Mouse (Mus musculus) liver, embryonic 12.5 days (tissue): Measurements from ENCODE around the gene Ift43. TPM values are rescaled to one million over a fixed set of nuclear protein-coding genes. Genes with fewer than 3 reads are reported as not detected.

Experiments
- ATAC-seq: fragments of 200-750 bp; cut with Nextera tagmentation; 2 replicates; pipeline ENCODE4 v1.8.0; 2017; ENCODE audit warnings: moderate number of reproducible peaks, mild to moderate bottlenecking, moderate library complexity
- H3K27ac ChIP-seq: fragments of 300-500 bp; sonication (generic); 2 replicates; pipeline ENCODE4 v1.5.1; 2016; ENCODE audit warnings: mild to moderate bottlenecking
- H3K27me3 ChIP-seq: fragments of 300-500 bp; sonication (generic); replicated peaks from 2 replicates; pipeline ENCODE4 v1.6.1; 2016; ENCODE audit warnings: mild to moderate bottlenecking, moderate library complexity
- H3K36me3 ChIP-seq: fragments of 300-500 bp; sonication (generic); 2 replicates; pipeline ENCODE4 v1.6.1; 2016; ENCODE audit warnings: mild to moderate bottlenecking, moderate library complexity
- H3K4me1 ChIP-seq: fragments of 300-500 bp; sonication (generic); 2 replicates; pipeline ENCODE4 v1.6.1; 2016
- H3K4me2 ChIP-seq: fragments of 300-500 bp; sonication (generic); 2 replicates; pipeline ENCODE4 v1.6.1; 2016; ENCODE audit warnings: mild to moderate bottlenecking, moderate library complexity
- H3K4me3 ChIP-seq: fragments of 300-500 bp; sonication (generic); 2 replicates; pipeline ENCODE4 v1.5.1; 2016; ENCODE audit warnings: mild to moderate bottlenecking, moderate library complexity
- H3K9ac ChIP-seq: fragments of 300-500 bp; sonication (generic); 2 replicates; pipeline ENCODE4 v1.6.1; 2016; ENCODE audit warnings: mild to moderate bottlenecking, moderate library complexity
- H3K9me3 ChIP-seq: fragments of 300-500 bp; sonication (generic); replicated peaks from 2 replicates; pipeline ENCODE4 v1.6.1; 2016; ENCODE audit warnings: mild to moderate bottlenecking, moderate library complexity
- WGBS: fragments of 180-500 bp; shearing (Covaris S2); methylation state at CpG from one replicate; pipeline ENCODE4 v1.1.7; 2016; ENCODE audit not compliant: insufficient replicate concordance; 5-methylcytosine and 5-hydroxymethylcytosine counted together
- polyA plus RNA-seq: library from polyadenylated mRNA; unstranded; fragments of >200 nt; fragmentation: Nextera tagmentation; extraction: Ambion mirVana; gene quantifications from 2 replicates; pipeline ENCODE4 v1.2.1, GENCODE M21; 2016

Ift43 gene
- polyA plus RNA-seq, 1 experiment from 2014 or later: 12.3 TPM

DNA sequence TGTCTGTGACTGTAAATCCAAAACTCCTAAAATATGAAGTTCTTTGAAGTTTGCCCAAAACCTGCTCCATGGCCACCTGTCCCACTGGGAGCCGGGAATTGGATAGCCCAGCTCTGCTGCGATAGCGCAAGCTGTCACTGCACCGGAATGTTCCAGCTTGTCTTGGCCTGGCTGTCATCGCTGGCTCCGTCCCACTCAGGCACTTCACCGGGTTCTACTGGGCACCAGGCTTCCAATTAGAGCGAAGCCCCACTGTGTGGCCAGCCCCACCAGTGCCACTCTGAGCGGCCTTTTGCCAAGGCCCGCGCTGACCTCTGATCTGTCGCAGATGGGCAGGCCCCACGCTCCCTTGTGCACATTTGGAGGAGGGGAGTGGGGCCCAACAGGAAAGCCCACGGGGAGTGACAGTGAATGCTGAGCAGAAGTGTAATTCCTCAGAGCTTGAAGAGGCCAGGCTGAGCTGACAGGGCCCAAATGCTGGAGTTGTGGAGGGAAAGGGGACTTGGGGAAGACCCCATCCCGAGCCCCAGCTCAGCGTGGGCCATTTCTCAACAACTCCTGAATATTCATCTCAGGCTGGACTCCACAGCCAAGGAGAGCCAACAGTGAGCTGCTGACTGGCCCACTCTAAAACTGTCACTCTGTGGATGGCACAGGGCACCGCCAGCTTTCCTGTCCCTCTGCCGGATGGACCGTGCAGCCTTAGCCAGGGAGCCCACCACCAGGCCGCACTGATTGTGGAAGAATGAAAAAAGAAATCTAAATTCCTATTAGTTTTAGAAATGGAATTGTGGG is 76.5 kb downstream of the Ift43 start:
- H3K4me1 ChIP-seq: peaks cover 9% of the 10 kb centered on the region; the same call in 1 of the 2 replicates
- no peak overlapping the region for H3K27ac ChIP-seq
- no peak overlapping the region for H3K4me3 ChIP-seq
- no peak overlapping the region for H3K4me2 ChIP-seq
- H3K36me3 ChIP-seq: no peaks in the 10 kb centered on the region; the same call in 1 of the 2 replicates
- no peaks in the 10 kb centered on the region for H3K9me3 ChIP-seq
- H3K9ac ChIP-seq: no peak overlapping the region
- no peak for ATAC-seq
- 80% methylated on average over 20 of the region's 20 CpGs for WGBS
- no peaks in the 10 kb centered on the region for H3K27me3 ChIP-seq

DNA sequence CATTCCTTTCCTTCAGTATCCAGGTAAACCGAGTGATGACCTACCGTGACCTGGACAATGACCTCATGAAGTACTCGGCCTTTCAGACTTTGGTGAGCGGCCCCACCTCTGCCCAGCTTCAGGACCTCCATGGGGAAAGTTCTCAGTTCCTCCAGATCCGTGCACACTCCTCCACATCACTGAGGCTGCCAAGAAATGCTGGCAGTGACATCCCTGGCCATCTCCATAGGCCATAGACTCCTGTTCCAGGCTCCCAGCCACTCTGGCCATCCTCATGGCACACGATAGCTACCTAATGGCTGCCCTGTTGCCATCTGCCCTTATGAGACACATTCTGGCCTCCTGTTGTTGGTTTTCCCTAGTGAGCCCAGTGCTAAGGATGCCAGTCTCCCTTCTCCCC is 79.1 kb downstream of the Ift43 start:
- Histone ChIP-seq H3K36me3 (no peaks in the 10 kb centered on the region; the same call in 1 of the 2 replicates), H3K9ac (no peak overlapping the region), H3K9me3 (no peaks in the 10 kb centered on the region), H3K4me2 (no peak overlapping the region), H3K27ac (no peak overlapping the region), H3K27me3 (no peaks in the 10 kb centered on the region), H3K4me1 (peaks cover 9% of the 10 kb centered on the region), H3K4me3 (no peak overlapping the region)
- ATAC-seq: no peak
- WGBS: 74% methylated on average over 6 of the region's 6 CpGs

DNA sequence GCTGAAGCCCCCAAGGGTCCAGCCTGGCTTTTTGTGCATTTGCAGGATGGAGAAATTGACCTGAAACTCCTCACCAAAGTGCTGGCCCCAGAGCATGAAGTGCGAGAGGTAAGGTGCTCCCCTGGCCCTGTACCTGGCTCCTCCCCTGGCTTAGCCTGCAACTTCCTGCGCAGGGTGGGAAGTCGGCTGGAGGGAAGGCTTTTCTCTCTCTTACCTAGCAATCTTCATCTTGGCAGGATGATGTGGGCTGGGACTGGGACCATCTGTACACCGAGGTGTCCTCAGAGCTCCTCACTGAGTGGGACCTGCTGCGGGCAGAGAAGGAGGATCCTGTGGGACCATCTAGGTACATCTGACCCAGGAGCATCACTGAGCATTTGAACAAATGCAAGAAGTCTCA is 79.6 kb downstream of the Ift43 start:
- no peaks in the 10 kb centered on the region for H3K9me3 ChIP-seq
- H3K36me3 ChIP-seq: no peaks in the 10 kb centered on the region; the same call in 1 of the 2 replicates
- 69% methylated on average over 5 of the region's 5 CpGs for WGBS
- no peak overlapping the region for H3K9ac ChIP-seq
- H3K27ac ChIP-seq: no peak overlapping the region
- no peak overlapping the region for H3K4me2 ChIP-seq
- no peak for ATAC-seq
- H3K27me3 ChIP-seq: peaks cover 1% of the 10 kb centered on the region; the same call in 1 of the 2 replicates
- H3K4me1 ChIP-seq: peaks cover 9% of the 10 kb centered on the region
- H3K4me3 ChIP-seq: no peak overlapping the region

DNA sequence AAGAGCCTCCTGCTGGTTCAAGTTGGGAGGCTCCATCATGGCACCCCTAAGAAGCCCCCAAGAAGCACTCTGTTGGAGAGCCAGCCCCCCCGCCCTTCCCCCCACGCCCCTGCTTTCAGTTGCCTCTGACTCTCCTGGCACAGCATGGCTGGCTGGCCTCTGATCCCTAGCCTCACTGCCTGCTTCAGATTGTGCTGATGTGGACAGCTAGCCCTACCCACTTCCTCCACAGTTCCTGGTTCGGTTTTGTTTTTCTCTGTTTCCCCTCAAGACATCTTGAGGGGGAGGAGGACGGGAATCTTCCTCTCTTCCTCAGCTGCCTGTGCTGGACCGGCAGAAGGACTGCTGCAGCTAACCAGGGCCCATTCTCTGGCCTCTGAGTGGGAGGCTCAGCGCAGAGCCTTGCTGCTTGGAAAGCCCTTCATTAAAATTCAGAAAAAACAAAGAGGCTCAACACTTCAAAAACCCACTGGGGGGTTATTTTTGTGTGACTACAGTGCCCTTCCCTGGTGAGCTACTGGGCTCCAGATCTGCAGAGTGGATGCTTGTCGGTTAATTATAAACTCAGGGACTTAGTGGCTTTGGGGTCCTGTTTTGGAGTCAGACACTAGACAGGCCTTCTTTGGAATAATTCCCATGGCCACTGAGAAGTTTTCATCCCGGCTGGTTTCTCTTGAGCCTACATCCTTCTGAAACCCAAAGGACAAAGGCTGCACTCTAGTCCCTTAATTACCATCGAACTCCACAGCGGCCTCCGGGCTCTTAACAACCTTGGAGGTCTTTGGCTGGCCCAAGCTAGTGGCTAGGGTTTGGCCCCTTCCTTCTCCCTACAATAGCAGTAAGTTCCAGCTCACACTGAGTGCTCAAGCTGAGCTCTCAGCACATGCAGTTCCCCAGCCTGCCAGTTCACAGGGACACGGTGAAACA is 80.8 kb downstream of the Ift43 start:
- Histone ChIP-seq H3K36me3 (no peaks in the 10 kb centered on the region; the same call in 1 of the 2 replicates), H3K4me3 (no peak overlapping the region), H3K4me2 (no peak overlapping the region), H3K9ac (no peak overlapping the region), H3K4me1 (peaks cover 9% of the 10 kb centered on the region), H3K27me3 (peaks cover 7% of the 10 kb centered on the region; the same call in 1 of the 2 replicates), H3K9me3 (no peaks in the 10 kb centered on the region), H3K27ac (no peak overlapping the region)
- ATAC-seq: no peak
- WGBS: 42% methylated on average over 12 of the region's 12 CpGs

DNA sequence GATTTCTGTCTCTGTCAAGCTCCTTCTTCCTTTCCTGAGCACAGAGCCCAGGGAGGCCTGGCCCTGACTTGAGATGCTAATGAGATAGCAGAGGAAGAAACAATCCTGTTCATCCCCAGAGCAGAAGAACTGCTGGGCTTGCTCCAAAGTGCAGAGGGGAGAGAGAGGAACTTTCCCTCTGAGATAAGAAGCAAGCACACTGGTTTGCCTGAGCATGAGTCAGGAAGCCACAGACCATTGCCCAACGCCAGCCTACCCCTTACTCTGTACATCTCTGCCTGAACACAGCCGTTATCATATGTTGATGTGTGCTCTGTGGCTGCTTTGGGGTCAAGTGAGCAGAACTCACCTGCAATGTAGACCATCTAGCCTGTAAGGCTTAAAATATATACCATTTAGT is 83.9 kb downstream of the Ift43 start:
- no peak overlapping the region for H3K4me3 ChIP-seq
- no peak overlapping the region for H3K27ac ChIP-seq
- H3K4me1 ChIP-seq: peaks cover 9% of the 10 kb centered on the region
- 8% methylated on average over 2 of the region's 2 CpGs for WGBS
- H3K27me3 ChIP-seq: peaks cover 7% of the 10 kb centered on the region; the same call in 1 of the 2 replicates
- no peaks in the 10 kb centered on the region for H3K9me3 ChIP-seq
- H3K36me3 ChIP-seq: no peaks in the 10 kb centered on the region
- no peak overlapping the region for H3K9ac ChIP-seq
- no peak overlapping the region for H3K4me2 ChIP-seq
- no peak for ATAC-seq

DNA sequence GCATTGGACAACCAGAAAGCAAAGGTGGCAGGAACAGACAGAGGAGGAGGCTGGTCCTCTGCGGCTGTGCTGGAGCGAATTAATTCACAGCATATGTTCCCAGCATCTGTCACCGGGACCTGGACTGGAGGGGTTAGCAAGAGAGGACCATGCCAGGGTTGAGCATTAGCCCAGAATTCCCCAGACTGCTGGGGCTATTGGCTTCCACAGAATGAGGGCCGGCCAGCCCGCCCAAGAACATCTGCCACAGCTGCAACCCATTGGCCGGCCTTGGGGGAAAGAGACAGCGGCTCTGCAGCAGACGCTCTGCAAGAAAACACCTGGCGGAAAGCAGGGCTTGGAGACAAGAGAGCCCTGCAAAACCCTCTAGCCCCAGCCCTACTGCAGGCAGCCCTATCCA is 84.7 kb downstream of the Ift43 start:
- Histone ChIP-seq H3K9ac (no peak overlapping the region), H3K4me2 (no peak overlapping the region), H3K27me3 (peaks cover 7% of the 10 kb centered on the region; the same call in 1 of the 2 replicates), H3K9me3 (no peaks in the 10 kb centered on the region), H3K4me3 (no peak overlapping the region), H3K27ac (no peak overlapping the region), H3K4me1 (peaks cover 9% of the 10 kb centered on the region), H3K36me3 (no peaks in the 10 kb centered on the region)
- ATAC-seq: no peak
- WGBS: 49% methylated on average over 9 of the region's 9 CpGs

DNA sequence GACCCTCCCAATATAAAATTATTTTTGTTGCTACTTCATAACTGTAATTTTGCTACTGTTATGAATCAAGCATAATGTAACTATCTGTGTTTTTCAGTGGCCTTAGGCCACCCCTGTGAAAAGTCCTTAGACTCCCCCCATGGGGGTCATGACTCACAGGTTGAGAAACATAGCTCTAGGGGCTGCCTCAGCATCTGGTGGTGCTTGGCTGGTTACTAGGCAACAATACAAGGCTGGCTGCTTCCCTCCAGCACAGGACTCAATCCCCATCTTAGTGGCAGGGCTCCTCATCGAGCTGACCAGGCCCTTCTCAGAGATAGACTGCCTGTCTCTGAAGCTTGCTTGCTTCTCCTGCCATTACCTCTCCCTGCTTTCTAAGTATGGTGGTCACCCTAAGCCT is 86.4 kb downstream of the Ift43 start:
- no peak for ATAC-seq
- no peaks in the 10 kb centered on the region for H3K9me3 ChIP-seq
- no peaks in the 10 kb centered on the region for H3K36me3 ChIP-seq
- no peak overlapping the region for H3K27ac ChIP-seq
- H3K9ac ChIP-seq: no peak overlapping the region
- no peak overlapping the region for H3K4me3 ChIP-seq
- H3K4me1 ChIP-seq: no peaks in the 10 kb centered on the region; the same call in 1 of the 2 replicates
- H3K4me2 ChIP-seq: no peak overlapping the region
- H3K27me3 ChIP-seq: peaks cover 7% of the 10 kb centered on the region; the same call in 1 of the 2 replicates
- 28% methylated on average over 1 of the region's 1 CpGs for WGBS

DNA sequence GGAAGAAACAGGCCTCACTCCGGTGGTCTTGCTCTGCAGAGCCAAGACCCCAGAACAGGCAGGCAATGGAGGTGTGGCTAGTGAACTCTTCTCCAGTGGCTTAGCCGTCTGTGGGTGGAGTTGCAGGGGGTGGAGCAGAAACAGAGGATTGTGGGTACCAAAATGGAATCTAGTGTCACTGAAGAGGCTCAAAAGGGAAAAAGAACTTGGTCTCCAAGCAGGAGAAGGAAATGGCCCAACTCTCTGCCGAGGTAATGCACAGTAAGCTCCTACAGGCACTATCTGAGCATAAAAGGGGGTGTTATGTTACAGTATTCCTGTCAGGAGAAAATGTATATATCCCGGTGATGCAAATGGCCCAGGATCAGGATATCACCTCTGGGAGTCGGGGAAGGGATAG is 86.9 kb downstream of the Ift43 start:
- WGBS: 58% methylated on average over 5 of the region's 5 CpGs
- Histone ChIP-seq H3K9me3 (no peaks in the 10 kb centered on the region), H3K27me3 (peaks cover 7% of the 10 kb centered on the region; the same call in 1 of the 2 replicates), H3K9ac (no peak overlapping the region), H3K4me2 (no peak overlapping the region), H3K36me3 (no peaks in the 10 kb centered on the region), H3K4me3 (no peak overlapping the region), H3K27ac (no peak overlapping the region), H3K4me1 (no peaks in the 10 kb centered on the region; the same call in 1 of the 2 replicates)
- ATAC-seq: no peak

DNA sequence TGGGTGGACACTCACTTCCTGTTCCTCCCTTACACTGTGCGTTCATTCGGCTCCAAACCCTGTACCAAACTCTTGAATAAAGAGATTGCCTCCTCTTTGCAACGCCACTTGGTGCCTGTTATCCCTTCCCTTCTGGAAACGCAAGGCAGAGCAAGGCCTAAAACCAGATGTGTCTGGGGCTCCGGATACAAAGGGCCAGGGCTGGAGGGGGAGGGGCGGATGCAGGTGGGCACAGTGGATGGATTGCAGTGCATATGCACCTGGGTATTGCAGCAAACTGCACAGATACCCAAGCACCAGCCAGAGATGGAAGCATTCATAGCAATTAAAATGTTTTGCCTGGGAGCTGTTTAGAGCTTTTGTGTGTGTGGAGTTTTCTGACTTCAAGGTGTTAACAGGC is 91.0 kb downstream of the Ift43 start:
- 57% methylated on average over 6 of the region's 6 CpGs for WGBS
- ATAC-seq: no peak
- Histone ChIP-seq H3K9me3 (no peaks in the 10 kb centered on the region), H3K36me3 (no peaks in the 10 kb centered on the region), H3K4me1 (0 out of 2 replicates have a peak, but pooled peaks cover 6% of the 10 kb centered on the region), H3K9ac (no peak overlapping the region), H3K4me3 (no peak overlapping the region), H3K27ac (no peak overlapping the region), H3K27me3 (no peaks in the 10 kb centered on the region; the same call in 1 of the 2 replicates), H3K4me2 (no peak overlapping the region)

DNA sequence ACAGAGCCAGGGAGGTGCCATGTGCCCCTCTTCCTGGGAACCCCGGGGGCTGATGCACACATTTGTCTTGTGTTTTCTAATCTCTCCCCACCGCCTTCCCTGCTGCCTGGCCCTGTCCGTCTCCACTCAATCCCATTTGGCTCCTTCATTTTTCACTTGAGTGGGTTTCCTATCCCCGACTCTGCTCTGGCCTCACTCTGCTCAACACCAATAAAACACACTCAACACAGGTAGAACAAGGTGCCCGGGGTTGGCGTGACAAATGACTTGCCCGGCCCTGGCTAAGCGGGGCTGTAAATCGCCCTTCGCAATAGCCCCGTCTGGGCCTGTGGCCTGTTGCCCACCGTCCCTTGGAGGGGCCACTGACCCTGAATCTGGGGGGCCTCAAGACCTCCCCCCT is 92.0 kb downstream of the Ift43 start:
- Histone ChIP-seq H3K4me2 (no peak overlapping the region), H3K27ac (no peak overlapping the region), H3K27me3 (no peaks in the 10 kb centered on the region; the same call in 1 of the 2 replicates), H3K36me3 (no peaks in the 10 kb centered on the region), H3K9me3 (no peaks in the 10 kb centered on the region), H3K4me1 (0 out of 2 replicates have a peak, but pooled peaks cover 6% of the 10 kb centered on the region), H3K4me3 (no peak overlapping the region), H3K9ac (no peak overlapping the region)
- 72% methylated on average over 9 of the region's 12 CpGs for WGBS
- ATAC-seq: no peak

DNA sequence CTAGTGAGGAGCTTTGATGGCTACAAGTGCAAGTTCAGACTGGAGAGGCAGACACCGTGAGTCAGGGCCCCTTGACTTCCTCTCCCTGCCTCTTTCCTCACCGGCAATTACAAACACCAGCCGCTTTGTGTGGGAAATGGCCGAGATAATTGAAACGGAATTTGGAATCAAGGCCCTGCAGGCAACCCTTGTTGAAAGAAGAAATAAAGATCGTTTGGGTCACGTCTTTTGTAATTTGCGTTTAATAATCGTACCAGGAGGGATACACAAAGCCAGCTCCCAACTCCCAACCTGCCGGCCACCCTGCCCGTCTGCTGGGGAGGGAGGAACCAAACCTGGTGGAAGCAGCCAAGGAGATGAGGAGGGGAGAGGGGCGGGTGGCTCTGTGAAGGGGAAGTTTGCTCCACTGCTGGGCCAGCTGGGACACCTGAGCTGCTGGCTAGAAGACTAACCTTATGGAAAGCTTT is 93.2 kb downstream of the Ift43 start:
- Histone ChIP-seq H3K4me2 (no peak overlapping the region), H3K27me3 (no peaks in the 10 kb centered on the region; the same call in 1 of the 2 replicates), H3K4me3 (no peak overlapping the region), H3K9ac (no peak overlapping the region), H3K27ac (no peak overlapping the region), H3K9me3 (no peaks in the 10 kb centered on the region), H3K4me1 (0 out of 2 replicates have a peak, but pooled peaks cover 6% of the 10 kb centered on the region), H3K36me3 (no peaks in the 10 kb centered on the region)
- 17% methylated on average over 12 of the region's 12 CpGs for WGBS
- no peak for ATAC-seq
